Mouse (Mus musculus) brain, embryonic 14.5 days (tissue): ENCODE data around the gene Kazn.

Source experiments
- CTCF ChIP-seq: fragments of 200-500 bp; IDR thresholded peaks from 2 replicates; pipeline ENCODE4 v1.5.1; 2012; ENCODE audit warnings: inconsistent platforms, mild to moderate bottlenecking, moderate library complexity, borderline replicate concordance; ENCODE audit not compliant: insufficient read depth, insufficient read length; ENCODE audit errors: extremely low read depth
- POLR2A ChIP-seq: fragments of 200-500 bp; IDR thresholded peaks from 2 replicates; pipeline ENCODE4 v1.6.1; 2012; ENCODE audit warnings: mild to moderate bottlenecking, inconsistent platforms, borderline replicate concordance; ENCODE audit not compliant: poor library complexity, insufficient read depth, insufficient read length, severe bottlenecking; ENCODE audit errors: extremely low read depth

GRCm38 (mm10) chr4:142089966-142090365 is 149.2 kb downstream of the Kazn start:
- TF ChIP-seq CTCF (no peak), POLR2A (no peak)
